Mouse (Mus musculus): ENCODE results near the gene Tnnt3. TPM values are rescaled to one million over a fixed set of nuclear protein-coding genes. Genes with fewer than 3 reads are reported as not detected.

Gene Tnnt3
- polyA plus RNA-seq, 1 experiment: 48.3 TPM

DNA sequence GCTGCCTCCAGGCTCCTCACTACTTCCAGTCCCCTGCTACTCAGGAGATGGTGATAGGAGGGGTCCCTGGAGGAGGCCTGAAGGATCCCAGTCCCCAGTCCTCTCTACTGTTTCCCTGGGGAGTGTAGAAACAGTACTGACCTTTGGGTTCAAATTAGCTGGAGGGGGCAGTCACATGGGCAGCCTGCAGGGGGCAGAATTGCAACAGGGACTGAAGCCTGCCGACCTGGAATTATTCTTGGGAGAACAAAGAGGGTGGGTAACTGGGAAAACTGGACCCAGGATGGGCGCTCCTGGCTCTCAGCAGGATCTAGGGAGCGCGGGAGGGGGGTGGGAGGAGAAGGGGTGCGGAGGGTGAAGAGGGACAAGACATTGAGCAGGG is 17.5 kb upstream of the Tnnt3 start:
- H3K36me3 ChIP-seq (ENCODE audit: control insufficient read depth, insufficient read depth, low read length): no peaks in the 10 kb centered on the region
- no peak overlapping the region for H3K27ac ChIP-seq (ENCODE audit: insufficient read depth, low read depth, low read length)
- H3K27me3 ChIP-seq (replicated peaks; ENCODE audit: control insufficient read depth, insufficient read depth, low read length): no peaks in the 10 kb centered on the region
- WGBS: 26% methylated on average over 5 of the region's 5 CpGs
- no peaks in the 10 kb centered on the region for H3K4me1 ChIP-seq (ENCODE audit: control insufficient read depth, insufficient read depth, low read length)
- peak; percentile 25 for DNase-seq
- TF ChIP-seq CTCF (conservative IDR thresholded peaks at IDR 0.05; ENCODE audit: insufficient read depth, insufficient read length, low read depth, low read length): peak; percentile 50
- TF ChIP-seq POLR2A (IDR thresholded peaks at IDR 0.05; ENCODE audit: low read depth, low read length): no peak
- no peak overlapping the region for H3K4me3 ChIP-seq (ENCODE audit: insufficient read depth, low read depth, low read length)

DNA sequence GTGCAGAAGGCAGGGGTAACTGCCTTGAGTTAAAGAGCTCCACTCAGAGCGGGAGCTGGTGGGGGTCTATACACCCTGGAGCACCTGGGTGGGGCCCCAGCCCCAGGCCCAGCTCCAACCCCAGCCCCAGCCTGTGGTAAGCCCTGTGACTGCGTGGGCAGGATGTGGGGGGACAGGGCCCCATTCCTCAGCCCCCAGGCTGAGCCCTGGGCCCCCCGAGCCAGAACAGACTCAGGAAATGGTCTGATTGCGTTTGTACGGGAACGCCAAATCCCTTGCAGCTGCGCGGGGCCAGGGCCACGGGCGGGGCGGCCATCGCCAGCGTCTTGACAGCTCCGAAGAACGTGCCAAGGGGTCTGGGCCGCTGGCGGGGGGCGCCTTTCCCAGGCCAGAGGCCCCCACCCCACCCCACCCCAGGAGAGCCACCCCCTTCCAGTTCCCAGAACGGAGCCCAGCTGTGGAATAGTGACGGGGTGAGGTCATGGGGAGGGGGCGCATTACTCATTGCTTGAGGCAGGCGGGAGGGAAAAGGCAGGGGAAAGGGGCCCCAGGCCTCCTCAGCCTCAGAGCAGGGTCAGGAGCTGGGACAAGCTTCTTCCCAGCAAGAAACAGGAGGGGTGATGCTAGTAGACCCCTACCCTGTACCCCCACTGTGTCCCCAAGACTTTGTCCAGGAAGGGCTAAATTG is 16.9 kb upstream of the Tnnt3 start:
- 16% methylated on average over 21 of the region's 22 CpGs for WGBS
- no peak overlapping the region for H3K27ac ChIP-seq (ENCODE audit: insufficient read depth, low read depth, low read length)
- no peaks in the 10 kb centered on the region for H3K36me3 ChIP-seq (ENCODE audit: control insufficient read depth, insufficient read depth, low read length)
- no peak overlapping the region for H3K4me3 ChIP-seq (ENCODE audit: insufficient read depth, low read depth, low read length)
- no peak for TF ChIP-seq POLR2A (IDR thresholded peaks at IDR 0.05; ENCODE audit: low read depth, low read length)
- no peak for TF ChIP-seq CTCF (conservative IDR thresholded peaks at IDR 0.05; ENCODE audit: insufficient read depth, insufficient read length, low read depth, low read length)
- DNase-seq: no peak
- no peaks in the 10 kb centered on the region for H3K27me3 ChIP-seq (replicated peaks; ENCODE audit: control insufficient read depth, insufficient read depth, low read length)
- H3K4me1 ChIP-seq (ENCODE audit: control insufficient read depth, insufficient read depth, low read length): no peaks in the 10 kb centered on the region

DNA sequence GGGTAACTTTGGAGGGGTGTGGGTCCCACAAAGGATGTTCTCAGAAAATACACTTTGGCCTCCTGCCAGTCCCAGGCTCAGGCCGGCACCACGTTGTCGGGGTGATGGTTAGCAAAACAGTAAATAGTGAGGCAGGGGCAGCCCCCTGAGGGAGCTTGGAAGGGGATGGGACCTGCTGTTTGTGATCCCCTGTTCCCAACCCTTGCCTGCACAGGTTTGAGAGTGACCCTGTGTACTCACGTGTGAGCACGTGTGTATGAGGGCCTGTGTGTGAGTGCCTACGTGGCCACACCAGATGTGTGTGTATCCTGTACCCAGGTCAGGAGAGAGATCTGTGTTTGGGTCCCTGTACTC is 16.4 kb upstream of the Tnnt3 start:
- no peaks in the 10 kb centered on the region for H3K4me1 ChIP-seq (ENCODE audit: control insufficient read depth, insufficient read depth, low read length)
- no peak overlapping the region for H3K4me3 ChIP-seq (ENCODE audit: insufficient read depth, low read depth, low read length)
- H3K27ac ChIP-seq (ENCODE audit: insufficient read depth, low read depth, low read length): no peak overlapping the region
- no peak for DNase-seq
- no peaks in the 10 kb centered on the region for H3K36me3 ChIP-seq (ENCODE audit: control insufficient read depth, insufficient read depth, low read length)
- no peaks in the 10 kb centered on the region for H3K27me3 ChIP-seq (replicated peaks; ENCODE audit: control insufficient read depth, insufficient read depth, low read length)
- TF ChIP-seq CTCF (conservative IDR thresholded peaks at IDR 0.05; ENCODE audit: insufficient read depth, insufficient read length, low read depth, low read length) (no peak), POLR2A (IDR thresholded peaks at IDR 0.05; ENCODE audit: low read depth, low read length) (no peak)
- WGBS: 52% methylated on average over 6 of the region's 6 CpGs

DNA sequence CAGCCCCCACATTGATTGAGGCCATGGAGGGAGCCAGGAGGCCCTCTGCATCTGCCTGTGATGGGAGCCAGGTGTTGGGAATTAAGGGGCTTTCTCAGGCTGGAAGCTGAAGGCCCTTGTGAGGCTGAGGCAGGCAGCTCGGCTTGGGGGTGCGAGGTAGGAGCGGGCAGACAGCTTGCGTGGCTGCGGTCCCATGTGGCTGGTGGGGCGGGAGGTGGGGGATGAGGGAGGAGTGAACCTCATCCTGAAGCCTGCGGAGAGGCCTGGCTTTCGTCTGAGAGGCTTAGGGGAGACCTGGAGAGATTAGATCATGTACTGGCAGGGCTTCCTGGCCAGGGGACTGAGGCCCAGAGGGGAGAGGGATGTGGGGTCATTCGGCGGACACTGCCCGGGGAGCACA is 15.5 kb upstream of the Tnnt3 start:
- H3K27me3 ChIP-seq (replicated peaks; ENCODE audit: control insufficient read depth, insufficient read depth, low read length): no peaks in the 10 kb centered on the region
- TF ChIP-seq CTCF (conservative IDR thresholded peaks at IDR 0.05; ENCODE audit: insufficient read depth, insufficient read length, low read depth, low read length): no peak
- TF ChIP-seq POLR2A (IDR thresholded peaks at IDR 0.05; ENCODE audit: low read depth, low read length): no peak
- H3K4me1 ChIP-seq (ENCODE audit: control insufficient read depth, insufficient read depth, low read length): no peaks in the 10 kb centered on the region
- H3K4me3 ChIP-seq (ENCODE audit: insufficient read depth, low read depth, low read length): no peak overlapping the region
- no peak overlapping the region for H3K27ac ChIP-seq (ENCODE audit: insufficient read depth, low read depth, low read length)
- 83% methylated on average over 11 of the region's 11 CpGs for WGBS
- DNase-seq: no peak
- no peaks in the 10 kb centered on the region for H3K36me3 ChIP-seq (ENCODE audit: control insufficient read depth, insufficient read depth, low read length)

DNA sequence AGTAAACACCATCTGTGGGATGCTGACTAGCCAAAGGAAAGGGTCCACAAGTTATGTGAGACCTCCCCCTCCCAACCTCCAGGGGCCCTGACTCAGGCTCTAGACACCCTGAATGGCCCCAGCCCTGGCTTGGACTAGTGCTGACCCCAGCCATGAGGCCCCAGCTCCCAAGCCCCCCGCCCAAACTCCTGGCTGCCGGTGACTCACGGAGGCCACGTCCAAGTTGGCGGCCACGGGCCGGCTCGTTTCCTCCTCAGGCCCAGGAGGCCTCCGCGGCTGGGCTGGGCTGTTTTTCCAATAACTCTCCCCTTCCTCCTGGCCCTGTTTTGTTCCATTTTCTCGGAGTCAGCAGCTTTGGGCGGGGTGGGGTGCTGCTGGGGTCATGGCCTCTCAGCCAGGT is 13.9 kb upstream of the Tnnt3 start:
- H3K36me3 ChIP-seq (ENCODE audit: control insufficient read depth, insufficient read depth, low read length): no peaks in the 10 kb centered on the region
- no peaks in the 10 kb centered on the region for H3K4me1 ChIP-seq (ENCODE audit: control insufficient read depth, insufficient read depth, low read length)
- no peak overlapping the region for H3K4me3 ChIP-seq (ENCODE audit: insufficient read depth, low read depth, low read length)
- no peak overlapping the region for H3K27ac ChIP-seq (ENCODE audit: insufficient read depth, low read depth, low read length)
- DNase-seq: no peak
- H3K27me3 ChIP-seq (replicated peaks; ENCODE audit: control insufficient read depth, insufficient read depth, low read length): no peaks in the 10 kb centered on the region
- no peak for TF ChIP-seq POLR2A (IDR thresholded peaks at IDR 0.05; ENCODE audit: low read depth, low read length)
- 65% methylated on average over 12 of the region's 12 CpGs for WGBS

DNA sequence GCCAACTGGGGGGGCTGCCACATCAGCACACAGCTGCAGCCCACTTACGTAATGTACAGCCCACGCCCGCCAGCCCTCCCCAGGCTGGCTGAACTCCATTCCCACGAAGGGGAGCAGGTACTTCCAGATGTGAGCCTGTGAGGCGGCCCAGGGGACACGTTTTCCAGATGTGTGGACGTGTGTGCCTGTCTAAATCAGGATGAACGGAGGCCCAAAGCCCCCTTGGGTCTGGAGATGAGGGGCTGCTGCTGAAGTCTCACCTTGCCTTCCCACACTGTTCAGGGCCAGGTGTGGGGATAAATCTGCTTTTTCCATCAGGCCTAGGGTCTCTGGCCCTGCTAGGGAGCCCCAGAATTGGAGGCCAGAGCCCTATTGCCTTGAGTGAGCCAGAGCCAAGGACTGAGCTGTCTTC is 11.9 kb upstream of the Tnnt3 start:
- H3K4me3 ChIP-seq (ENCODE audit: insufficient read depth, low read depth, low read length): no peak overlapping the region
- 87% methylated on average over 8 of the region's 8 CpGs for WGBS
- H3K27ac ChIP-seq (ENCODE audit: insufficient read depth, low read depth, low read length): no peak overlapping the region
- H3K36me3 ChIP-seq (ENCODE audit: control insufficient read depth, insufficient read depth, low read length): no peaks in the 10 kb centered on the region
- TF ChIP-seq POLR2A (IDR thresholded peaks at IDR 0.05; ENCODE audit: low read depth, low read length): no peak
- no peak for TF ChIP-seq CTCF (conservative IDR thresholded peaks at IDR 0.05; ENCODE audit: insufficient read depth, insufficient read length, low read depth, low read length)
- no peak for DNase-seq
- H3K27me3 ChIP-seq (replicated peaks; ENCODE audit: control insufficient read depth, insufficient read depth, low read length): no peaks in the 10 kb centered on the region
- H3K4me1 ChIP-seq (ENCODE audit: control insufficient read depth, insufficient read depth, low read length): no peaks in the 10 kb centered on the region

DNA sequence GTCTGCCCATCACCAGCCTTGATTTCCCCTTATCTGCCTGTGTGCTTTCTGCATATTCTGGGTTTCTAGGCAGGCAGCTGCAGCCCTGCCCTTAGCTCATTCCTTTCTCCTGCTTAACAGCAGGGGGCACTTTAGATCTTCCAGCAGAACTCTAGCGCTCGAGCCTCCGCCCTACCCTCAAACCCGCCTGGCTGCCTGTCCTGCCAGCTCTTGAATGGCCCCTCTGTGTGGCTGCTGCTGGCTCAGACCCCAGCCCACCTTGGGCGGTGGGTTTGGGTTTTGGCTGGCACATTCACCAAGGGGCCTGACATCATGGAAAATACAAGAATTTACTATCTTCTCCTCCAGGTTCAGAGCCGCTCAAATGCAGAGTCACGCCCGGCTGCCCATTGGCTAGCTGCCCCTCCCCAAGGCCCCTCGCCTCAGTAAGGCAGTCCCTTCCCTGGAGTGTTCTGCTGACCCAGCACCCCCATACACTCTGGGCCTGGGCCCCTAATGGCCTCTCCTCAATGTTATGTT is 11.2 kb upstream of the Tnnt3 start:
- Histone ChIP-seq H3K27ac (ENCODE audit: insufficient read depth, low read depth, low read length) (no peak overlapping the region), H3K27me3 (replicated peaks; ENCODE audit: control insufficient read depth, insufficient read depth, low read length) (no peaks in the 10 kb centered on the region), H3K4me3 (ENCODE audit: insufficient read depth, low read depth, low read length) (no peak overlapping the region), H3K36me3 (ENCODE audit: control insufficient read depth, insufficient read depth, low read length) (no peaks in the 10 kb centered on the region), H3K4me1 (ENCODE audit: control insufficient read depth, insufficient read depth, low read length) (no peaks in the 10 kb centered on the region)
- TF ChIP-seq POLR2A (IDR thresholded peaks at IDR 0.05; ENCODE audit: low read depth, low read length) (no peak), CTCF (conservative IDR thresholded peaks at IDR 0.05; ENCODE audit: insufficient read depth, insufficient read length, low read depth, low read length) (peak; percentile 53)
- peak; percentile 22 for DNase-seq
- 40% methylated on average over 9 of the region's 9 CpGs for WGBS

Data from kidney, adult 2 months (tissue).